Mouse (Mus musculus): ENCODE data around the gene Ttc26.

GRCm38 (mm10) chr6:38374271-38374670, 7.0 kb upstream of the Ttc26 start:
- TF ChIP-seq EP300 (IDR thresholded peaks at IDR 0.05; ENCODE audit: low read depth) (no peak), CTCF (IDR thresholded peaks at IDR 0.05; ENCODE audit: low read depth) (no peak)

Data from heart, postnatal 0 days (tissue).